Mouse (Mus musculus): ENCODE data around the gene Cwc22. TPM values are rescaled to one million over a fixed set of nuclear protein-coding genes. Genes with fewer than 3 reads are reported as not detected.

Gene Cwc22
- polyA plus RNA-seq, 1 experiment from 2014 or later = 47.2 TPM

DNA sequence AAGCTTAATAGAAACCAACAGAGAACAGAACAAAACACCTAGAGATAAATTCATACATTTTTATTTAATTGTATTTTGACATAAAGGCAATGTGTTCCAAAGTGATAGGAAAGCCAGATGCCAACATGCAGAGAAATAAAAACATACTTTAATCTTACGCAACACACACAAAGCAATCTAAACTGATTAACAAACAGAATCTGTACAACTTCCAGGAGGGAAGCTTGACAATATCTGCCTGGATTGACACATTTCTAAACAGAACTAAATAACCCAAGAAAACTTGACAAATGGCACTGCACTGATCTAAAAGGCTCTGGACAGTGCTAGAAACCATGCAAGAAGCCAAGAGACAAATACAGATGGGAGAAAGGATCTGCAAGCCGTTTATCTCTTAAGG, 20.2 kb downstream of the Cwc22 start:
- 86% methylated on average over 2 of the region's 2 CpGs for WGBS
- Histone ChIP-seq H3K4me2 (ENCODE audit: low read depth, severe bottlenecking) (no peak overlapping the region), H3K27me3 (ENCODE audit: control insufficient read depth, insufficient read depth, low read length) (no peaks in the 10 kb centered on the region), H3K4me1 (ENCODE audit: control insufficient read depth, insufficient read depth, low read length) (no peaks in the 10 kb centered on the region), H3K36me3 (ENCODE audit: control insufficient read depth, insufficient read depth, low read length) (peaks cover 10% of the 10 kb centered on the region), H3K9me3 (ENCODE audit: control insufficient read depth, low read length) (no peaks in the 10 kb centered on the region), H3K9ac (ENCODE audit: low read length) (no peak overlapping the region), H3K27ac (replicated peaks; ENCODE audit: low read depth, low read length) (no peak overlapping the region), H3K4me3 (ENCODE audit: low read depth, low read length) (no peak overlapping the region)
- no peak for ATAC-seq (ENCODE audit: insufficient number of reproducible peaks, low FRiP score, low TSS enrichment, low read depth)
- DNase-seq (ENCODE audit: low spot score) = no peak

DNA sequence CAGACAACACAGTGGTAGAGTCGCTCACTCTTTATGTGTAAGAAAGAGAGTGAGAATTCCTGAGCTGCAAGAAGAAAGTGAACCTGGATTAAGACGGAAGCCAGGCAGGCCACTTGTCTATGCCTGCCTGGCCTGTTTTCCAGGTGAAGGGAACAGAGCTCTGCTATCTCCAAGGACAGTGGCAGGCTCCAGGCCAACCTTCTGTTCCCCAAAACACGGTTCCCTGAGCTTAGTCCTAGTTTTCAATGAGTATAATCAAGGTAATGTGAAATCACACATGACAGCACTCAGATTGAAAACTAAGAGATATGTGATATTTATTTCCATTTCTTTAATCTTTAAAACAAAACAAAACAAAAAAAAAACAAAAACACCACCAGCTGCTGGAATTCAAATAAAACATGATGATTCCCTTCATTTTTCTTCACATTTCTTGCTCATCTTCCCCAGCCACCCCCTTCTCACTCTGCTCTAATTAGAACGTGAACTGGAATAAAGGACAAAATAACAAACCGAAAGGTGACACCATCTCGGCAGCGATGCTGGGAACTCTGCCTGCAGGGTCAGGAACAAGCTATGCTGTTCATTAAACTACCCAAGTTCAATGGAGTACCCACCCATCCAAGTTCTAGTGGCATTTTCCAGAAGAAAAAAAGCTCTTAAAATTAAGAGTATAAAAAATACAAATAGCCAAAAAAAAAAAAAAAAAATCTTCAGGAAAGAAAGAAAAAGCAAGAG, 20.8 kb downstream of the Cwc22 start:
- DNase-seq (ENCODE audit: low spot score) = no peak
- H3K9me3 ChIP-seq (ENCODE audit: control insufficient read depth, low read length) = no peaks in the 10 kb centered on the region
- H3K27ac ChIP-seq (replicated peaks; ENCODE audit: low read depth, low read length) = no peak overlapping the region
- WGBS = 65% methylated on average over 7 of the region's 7 CpGs
- ATAC-seq (ENCODE audit: insufficient number of reproducible peaks, low FRiP score, low TSS enrichment, low read depth) = no peak
- H3K36me3 ChIP-seq (ENCODE audit: control insufficient read depth, insufficient read depth, low read length) = peaks cover 10% of the 10 kb centered on the region
- no peaks in the 10 kb centered on the region for H3K27me3 ChIP-seq (ENCODE audit: control insufficient read depth, insufficient read depth, low read length)
- no peak overlapping the region for H3K9ac ChIP-seq (ENCODE audit: low read length)
- no peak overlapping the region for H3K4me2 ChIP-seq (ENCODE audit: low read depth, severe bottlenecking)
- H3K4me3 ChIP-seq (ENCODE audit: low read depth, low read length) = no peak overlapping the region
- H3K4me1 ChIP-seq (ENCODE audit: control insufficient read depth, insufficient read depth, low read length) = no peaks in the 10 kb centered on the region

DNA sequence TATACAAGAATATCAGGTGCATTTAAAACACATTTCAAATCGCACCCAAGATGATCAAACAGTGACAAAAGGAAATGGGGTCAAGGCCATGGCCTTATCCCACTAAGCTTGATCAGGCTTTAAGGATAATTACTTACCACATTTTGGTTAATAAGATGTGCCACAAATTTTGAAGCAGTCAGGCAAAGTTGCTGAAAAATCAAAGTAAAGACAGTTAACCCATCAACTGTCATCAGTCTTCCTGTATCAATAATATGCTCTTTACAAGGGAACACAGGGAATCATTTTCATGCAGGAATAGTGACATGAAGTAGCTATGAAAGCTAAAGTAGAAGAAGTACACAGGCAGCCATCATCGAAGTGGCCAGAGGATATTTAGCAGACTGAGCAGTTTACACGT, 22.2 kb downstream of the Cwc22 start:
- 97% methylated on average over 3 of the region's 3 CpGs for WGBS

DNA sequence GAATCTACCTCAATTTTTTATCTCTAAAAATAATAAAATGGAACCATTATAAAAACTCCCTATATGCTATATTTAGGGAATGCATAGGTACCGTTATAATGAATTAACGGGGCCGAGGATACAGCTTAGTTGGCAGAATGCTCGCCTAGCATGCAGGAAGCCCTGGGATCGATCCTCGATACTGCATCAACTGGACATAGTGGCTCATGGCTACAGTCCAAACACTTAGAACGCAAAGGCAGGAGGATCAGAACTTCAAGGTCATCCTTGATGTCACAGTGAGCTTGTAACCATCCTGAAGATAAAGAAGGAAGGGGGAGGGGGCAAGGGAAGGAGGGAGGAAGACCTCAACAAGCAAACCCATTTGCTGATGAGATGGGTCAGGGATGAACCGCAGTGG, 23.0 kb downstream of the Cwc22 start:
- no peak overlapping the region for H3K4me2 ChIP-seq (ENCODE audit: low read depth, severe bottlenecking)
- no peak overlapping the region for H3K9ac ChIP-seq (ENCODE audit: low read length)
- no peaks in the 10 kb centered on the region for H3K9me3 ChIP-seq (ENCODE audit: control insufficient read depth, low read length)
- no peak for DNase-seq (ENCODE audit: low spot score)
- no peaks in the 10 kb centered on the region for H3K27me3 ChIP-seq (ENCODE audit: control insufficient read depth, insufficient read depth, low read length)
- no peak overlapping the region for H3K27ac ChIP-seq (replicated peaks; ENCODE audit: low read depth, low read length)
- no peak for ATAC-seq (ENCODE audit: insufficient number of reproducible peaks, low FRiP score, low TSS enrichment, low read depth)
- WGBS = 97% methylated on average over 8 of the region's 8 CpGs
- no peak overlapping the region for H3K4me3 ChIP-seq (ENCODE audit: low read depth, low read length)
- no peaks in the 10 kb centered on the region for H3K4me1 ChIP-seq (ENCODE audit: control insufficient read depth, insufficient read depth, low read length)
- peaks cover 8% of the 10 kb centered on the region for H3K36me3 ChIP-seq (ENCODE audit: control insufficient read depth, insufficient read depth, low read length)

More for the DNA sequence above, 22.2 kb downstream of the Cwc22 start:
- no peaks in the 10 kb centered on the region for H3K4me1 ChIP-seq (ENCODE audit: control insufficient read depth, insufficient read depth, low read length)
- H3K4me3 ChIP-seq (ENCODE audit: low read depth, low read length) = no peak overlapping the region
- H3K9ac ChIP-seq (ENCODE audit: low read length) = no peak overlapping the region
- H3K4me2 ChIP-seq (ENCODE audit: low read depth, severe bottlenecking) = no peak overlapping the region
- H3K27ac ChIP-seq (replicated peaks; ENCODE audit: low read depth, low read length) = no peak overlapping the region
- DNase-seq (ENCODE audit: low spot score) (no peak), ATAC-seq (ENCODE audit: insufficient number of reproducible peaks, low FRiP score, low TSS enrichment, low read depth) (no peak)
- H3K27me3 ChIP-seq (ENCODE audit: control insufficient read depth, insufficient read depth, low read length) = no peaks in the 10 kb centered on the region
- H3K36me3 ChIP-seq (ENCODE audit: control insufficient read depth, insufficient read depth, low read length) = peaks cover 8% of the 10 kb centered on the region
- no peaks in the 10 kb centered on the region for H3K9me3 ChIP-seq (ENCODE audit: control insufficient read depth, low read length)

DNA sequence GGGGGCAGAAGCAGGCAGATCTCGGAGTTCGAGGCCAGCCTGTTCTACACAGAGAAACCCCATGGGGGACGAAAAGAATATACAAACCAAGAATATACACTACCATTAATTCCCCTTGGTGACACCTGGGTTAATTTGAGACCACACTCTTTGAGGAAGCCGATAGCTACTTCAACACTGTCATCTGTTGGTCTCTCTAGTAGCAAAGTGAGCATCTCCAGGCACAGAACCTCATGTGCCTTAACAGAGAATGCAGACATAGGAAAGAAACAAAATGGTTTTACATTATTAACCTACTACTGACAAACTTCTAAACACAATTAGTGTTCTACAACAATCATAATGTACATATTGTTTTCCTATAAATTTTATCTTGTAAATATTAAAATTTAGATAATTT, 24.9 kb downstream of the Cwc22 start:
- no peak overlapping the region for H3K4me2 ChIP-seq (ENCODE audit: low read depth, severe bottlenecking)
- DNase-seq (ENCODE audit: low spot score) (no peak), ATAC-seq (ENCODE audit: insufficient number of reproducible peaks, low FRiP score, low TSS enrichment, low read depth) (no peak)
- H3K9ac ChIP-seq (ENCODE audit: low read length) = no peak overlapping the region
- no peaks in the 10 kb centered on the region for H3K9me3 ChIP-seq (ENCODE audit: control insufficient read depth, low read length)
- H3K27me3 ChIP-seq (ENCODE audit: control insufficient read depth, insufficient read depth, low read length) = no peaks in the 10 kb centered on the region
- no peaks in the 10 kb centered on the region for H3K4me1 ChIP-seq (ENCODE audit: control insufficient read depth, insufficient read depth, low read length)
- WGBS = 94% methylated on average over 4 of the region's 4 CpGs
- no peak overlapping the region for H3K4me3 ChIP-seq (ENCODE audit: low read depth, low read length)
- H3K27ac ChIP-seq (replicated peaks; ENCODE audit: low read depth, low read length) = no peak overlapping the region
- H3K36me3 ChIP-seq (ENCODE audit: control insufficient read depth, insufficient read depth, low read length) = peaks cover 7% of the 10 kb centered on the region

DNA sequence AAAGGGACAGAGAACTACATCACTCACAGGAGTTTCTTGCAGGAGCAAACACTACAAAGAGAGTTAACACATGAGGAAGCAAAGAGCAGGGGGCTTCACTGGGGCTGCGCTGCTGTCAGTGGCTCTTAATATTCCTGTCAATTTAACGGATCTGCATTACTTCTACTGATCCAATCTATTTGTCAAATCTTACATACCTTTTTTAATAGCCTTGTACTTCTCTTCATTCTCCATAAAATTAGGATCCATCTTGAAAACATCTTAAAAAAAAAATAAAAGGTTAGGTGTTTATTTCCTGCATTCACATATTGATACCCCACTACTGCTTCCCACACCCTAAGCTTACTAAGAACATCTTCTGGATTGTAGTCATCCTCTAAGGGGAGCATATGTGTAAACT, 25.6 kb downstream of the Cwc22 start:
- DNase-seq (ENCODE audit: low spot score) (no peak), ATAC-seq (ENCODE audit: insufficient number of reproducible peaks, low FRiP score, low TSS enrichment, low read depth) (no peak)
- 95% methylated on average over 2 of the region's 2 CpGs for WGBS
- Histone ChIP-seq H3K9me3 (ENCODE audit: control insufficient read depth, low read length) (no peaks in the 10 kb centered on the region), H3K4me2 (ENCODE audit: low read depth, severe bottlenecking) (no peak overlapping the region), H3K27me3 (ENCODE audit: control insufficient read depth, insufficient read depth, low read length) (no peaks in the 10 kb centered on the region), H3K36me3 (ENCODE audit: control insufficient read depth, insufficient read depth, low read length) (peaks cover 7% of the 10 kb centered on the region), H3K27ac (replicated peaks; ENCODE audit: low read depth, low read length) (no peak overlapping the region), H3K4me3 (ENCODE audit: low read depth, low read length) (no peak overlapping the region), H3K4me1 (ENCODE audit: control insufficient read depth, insufficient read depth, low read length) (no peaks in the 10 kb centered on the region), H3K9ac (ENCODE audit: low read length) (no peak overlapping the region)

DNA sequence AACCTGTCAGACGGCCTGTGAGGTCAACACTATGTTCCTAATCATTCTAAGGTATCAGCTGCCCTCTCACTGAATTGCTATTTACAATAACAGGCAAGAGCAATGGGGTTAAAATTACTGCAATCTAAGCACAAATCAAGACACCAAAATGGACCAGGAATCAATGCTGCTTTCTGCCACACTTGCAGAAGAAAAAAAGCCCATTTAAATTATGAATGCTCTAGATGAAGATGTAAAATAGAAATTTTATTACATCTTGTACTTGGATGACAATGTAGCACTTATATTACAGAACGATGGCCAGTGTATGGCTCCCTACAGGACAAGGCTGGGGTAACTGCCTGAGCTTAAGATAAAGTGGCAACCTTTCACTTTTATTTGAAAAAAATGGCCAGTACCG, 27.7 kb downstream of the Cwc22 start:
- WGBS = 69% methylated on average over 3 of the region's 3 CpGs
- no peaks in the 10 kb centered on the region for H3K9me3 ChIP-seq (ENCODE audit: control insufficient read depth, low read length)
- DNase-seq (ENCODE audit: low spot score) (no peak), ATAC-seq (ENCODE audit: insufficient number of reproducible peaks, low FRiP score, low TSS enrichment, low read depth) (no peak)
- H3K27me3 ChIP-seq (ENCODE audit: control insufficient read depth, insufficient read depth, low read length) = no peaks in the 10 kb centered on the region
- no peaks in the 10 kb centered on the region for H3K4me1 ChIP-seq (ENCODE audit: control insufficient read depth, insufficient read depth, low read length)
- no peak overlapping the region for H3K27ac ChIP-seq (replicated peaks; ENCODE audit: low read depth, low read length)
- peaks cover 8% of the 10 kb centered on the region for H3K36me3 ChIP-seq (ENCODE audit: control insufficient read depth, insufficient read depth, low read length)
- no peak overlapping the region for H3K9ac ChIP-seq (ENCODE audit: low read length)
- no peak overlapping the region for H3K4me2 ChIP-seq (ENCODE audit: low read depth, severe bottlenecking)
- H3K4me3 ChIP-seq (ENCODE audit: low read depth, low read length) = no peak overlapping the region

DNA sequence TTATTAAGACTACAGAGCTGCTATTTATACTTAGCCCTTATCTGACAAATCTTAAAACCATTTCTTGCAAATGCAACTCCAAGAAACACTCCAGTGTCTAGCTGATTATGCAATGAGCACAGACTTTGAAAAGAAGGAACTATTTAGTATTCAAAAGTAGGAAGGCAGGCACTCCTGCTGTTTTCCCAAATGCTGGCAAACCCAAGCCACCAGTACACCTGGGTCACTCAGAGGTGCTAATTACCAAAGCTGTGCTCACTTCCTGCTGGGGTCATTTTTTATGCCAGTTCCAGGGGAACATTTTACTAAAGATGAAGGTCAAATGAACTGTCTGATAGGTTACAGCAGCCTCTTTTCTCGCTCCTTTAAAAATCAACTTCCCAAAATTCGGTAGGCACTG, 28.2 kb downstream of the Cwc22 start:
- Histone ChIP-seq H3K9me3 (ENCODE audit: control insufficient read depth, low read length) (no peaks in the 10 kb centered on the region), H3K36me3 (ENCODE audit: control insufficient read depth, insufficient read depth, low read length) (peaks cover 8% of the 10 kb centered on the region), H3K9ac (ENCODE audit: low read length) (no peak overlapping the region), H3K27ac (replicated peaks; ENCODE audit: low read depth, low read length) (no peak overlapping the region), H3K27me3 (ENCODE audit: control insufficient read depth, insufficient read depth, low read length) (no peaks in the 10 kb centered on the region), H3K4me1 (ENCODE audit: control insufficient read depth, insufficient read depth, low read length) (no peaks in the 10 kb centered on the region), H3K4me3 (ENCODE audit: low read depth, low read length) (no peak overlapping the region), H3K4me2 (ENCODE audit: low read depth, severe bottlenecking) (no peak overlapping the region)
- ATAC-seq (ENCODE audit: insufficient number of reproducible peaks, low FRiP score, low TSS enrichment, low read depth) = no peak
- no peak for DNase-seq (ENCODE audit: low spot score)
- 59% methylated on average over 2 of the region's 2 CpGs for WGBS

DNA sequence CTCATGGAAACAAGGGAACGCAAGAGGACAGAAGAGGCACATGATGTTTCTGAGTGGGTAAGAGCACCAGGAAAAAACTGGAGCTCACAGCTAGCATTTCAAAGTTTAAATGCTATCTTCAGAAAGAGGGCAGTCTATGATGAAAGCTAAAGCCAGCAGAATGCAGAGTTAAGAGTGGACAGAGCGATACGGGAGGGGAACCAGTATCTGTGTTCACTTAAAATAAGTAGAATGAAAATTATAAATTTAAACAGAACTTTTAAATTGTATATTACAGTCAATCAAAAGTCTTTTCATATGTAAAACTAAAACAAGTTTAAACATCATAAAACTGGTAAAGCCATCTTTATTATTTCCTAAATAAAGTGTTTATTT, 28.8 kb downstream of the Cwc22 start:
- Histone ChIP-seq H3K9ac (ENCODE audit: low read length) (no peak overlapping the region), H3K36me3 (ENCODE audit: control insufficient read depth, insufficient read depth, low read length) (peaks cover 8% of the 10 kb centered on the region), H3K4me1 (ENCODE audit: control insufficient read depth, insufficient read depth, low read length) (no peaks in the 10 kb centered on the region), H3K9me3 (ENCODE audit: control insufficient read depth, low read length) (no peaks in the 10 kb centered on the region), H3K27me3 (ENCODE audit: control insufficient read depth, insufficient read depth, low read length) (no peaks in the 10 kb centered on the region), H3K27ac (replicated peaks; ENCODE audit: low read depth, low read length) (no peak overlapping the region), H3K4me3 (ENCODE audit: low read depth, low read length) (no peak overlapping the region), H3K4me2 (ENCODE audit: low read depth, severe bottlenecking) (no peak overlapping the region)
- DNase-seq (ENCODE audit: low spot score) (no peak), ATAC-seq (ENCODE audit: insufficient number of reproducible peaks, low FRiP score, low TSS enrichment, low read depth) (no peak)
- 95% methylated on average over 3 of the region's 3 CpGs for WGBS
